Mouse (Mus musculus): ENCODE data around the gene Shb. TPM values are rescaled to one million over a fixed set of nuclear protein-coding genes. Genes with fewer than 3 reads are reported as not detected.

Gene Shb
- total RNA-seq, 2 experiments from 2014 or later = 29.7 to 46.1 TPM

- DNase-seq = peak; percentile 81 to 85
These were observed 65.0 kb downstream of the Shb start for GRCm38 (mm10) chr4:45467115-45467912.

GRCm38 (mm10) chr4:45464941-45465340, 67.3 kb downstream of the Shb start:
- no peak for DNase-seq
- intact Hi-C loops (cut with DNase I) = loop anchor here (5.0 kb wide), 1 partner anchor 43 kb away; no protein-coding TSS in a partner anchor

More at GRCm38 (mm10) chr4:45467115-45467912, 65.0 kb downstream of the Shb start:
- intact Hi-C loops (cut with DNase I) = loop anchor here (5.0 kb wide), 1 partner anchor 45 kb away; no protein-coding TSS in a partner anchor

- intact Hi-C loops (cut with DNase I) = no loop called here
- no peak for DNase-seq
These were observed 67.7 kb downstream of the Shb start for GRCm38 (mm10) chr4:45464528-45464927.

- no peak for DNase-seq
- intact Hi-C loops (cut with DNase I) = no loop called here
These were observed 68.1 kb downstream of the Shb start for GRCm38 (mm10) chr4:45464123-45464522.

GRCm38 (mm10) chr4:45462628-45463027, 69.6 kb downstream of the Shb start:
- no peak for DNase-seq
- intact Hi-C loops (cut with DNase I) = no loop called here

- intact Hi-C loops (cut with DNase I) = no loop called here
- peak; percentile 46 to 48 for DNase-seq
These were observed 70.6 kb downstream of the Shb start for GRCm38 (mm10) chr4:45461661-45462060.

- DNase-seq = no peak
These were observed 72.9 kb downstream of the Shb start for GRCm38 (mm10) chr4:45459375-45459774.

GRCm38 (mm10) chr4:45457543-45457942, 74.7 kb downstream of the Shb start:
- intact Hi-C loops (cut with DNase I) = loop anchor here (5.0 kb wide), 1 partner anchor 70 kb away; no protein-coding TSS in a partner anchor
- no peak for DNase-seq

More at GRCm38 (mm10) chr4:45459375-45459774, 72.9 kb downstream of the Shb start:
- intact Hi-C loops (cut with DNase I) = loop anchor here (5.0 kb wide), 1 partner anchor 68 kb away; no protein-coding TSS in a partner anchor

- intact Hi-C loops (cut with DNase I) = loop anchor here (5.0 kb wide), 1 partner anchor 72 kb away; no protein-coding TSS in a partner anchor
- DNase-seq = no peak
These were observed 77.3 kb downstream of the Shb start for GRCm38 (mm10) chr4:45455001-45455400.

- intact Hi-C loops (cut with DNase I) = loop anchor here (2.0 kb wide), 1 partner anchor 17 kb away; no protein-coding TSS in a partner anchor
- DNase-seq = no peak
These were observed 78.9 kb downstream of the Shb start for GRCm38 (mm10) chr4:45453271-45453851.

GRCm38 (mm10) chr4:45452569-45453111, 79.6 kb downstream of the Shb start:
- intact Hi-C loops (cut with DNase I) = loop anchor here (2.0 kb wide), 1 partner anchor 16 kb away; no protein-coding TSS in a partner anchor
- DNase-seq = peak; percentile 48 to 53

- intact Hi-C loops (cut with DNase I) = no loop called here
- DNase-seq = no peak
These were observed 83.3 kb downstream of the Shb start for GRCm38 (mm10) chr4:45449012-45449411.

GRCm38 (mm10) chr4:45448481-45448880, 83.8 kb downstream of the Shb start:
- intact Hi-C loops (cut with DNase I) = no loop called here
- DNase-seq = no peak

GRCm38 (mm10) chr4:45447196-45447595, 85.1 kb downstream of the Shb start:
- intact Hi-C loops (cut with DNase I) = no loop called here
- DNase-seq = no peak

GRCm38 (mm10) chr4:45445235-45445634, 87.0 kb downstream of the Shb start:
- intact Hi-C loops (cut with DNase I) = no loop called here

GRCm38 (mm10) chr4:45444813-45445212, 87.5 kb downstream of the Shb start:
- no peak for DNase-seq
- intact Hi-C loops (cut with DNase I) = no loop called here

More at GRCm38 (mm10) chr4:45445235-45445634, 87.0 kb downstream of the Shb start:
- no peak for DNase-seq

GRCm38 (mm10) chr4:45443652-45444051, 88.6 kb downstream of the Shb start:
- intact Hi-C loops (cut with DNase I) = no loop called here
- DNase-seq = no peak

- intact Hi-C loops (cut with DNase I) = no loop called here
- DNase-seq = no peak
These were observed 90.0 kb downstream of the Shb start for GRCm38 (mm10) chr4:45442237-45442636.

- DNase-seq = no peak
- intact Hi-C loops (cut with DNase I) = no loop called here
These were observed 90.5 kb downstream of the Shb start for GRCm38 (mm10) chr4:45441778-45442177.

GRCm38 (mm10) chr4:45439281-45439680, 93.0 kb downstream of the Shb start:
- DNase-seq = no peak

GRCm38 (mm10) chr4:45437010-45437409, 95.3 kb downstream of the Shb start:
- intact Hi-C loops (cut with DNase I) = loop anchor here (2.0 to 5.0 kb wide), 2 partner anchors 16 to 90 kb away; no protein-coding TSS in a partner anchor
- DNase-seq = no peak

More at GRCm38 (mm10) chr4:45439281-45439680, 93.0 kb downstream of the Shb start:
- intact Hi-C loops (cut with DNase I) = loop anchor here (5.0 kb wide), 1 partner anchor 88 kb away; no protein-coding TSS in a partner anchor
